Mouse (Mus musculus) limb, embryonic 15.5 days (tissue): Measurements from ENCODE around the gene Cbx1. TPM values are rescaled to one million over a fixed set of nuclear protein-coding genes. Genes with fewer than 3 reads are reported as not detected.
"Not testable (repeated sequence)": the region's sequence is repeated elsewhere in the genome, so short reads cannot be mapped to it uniquely, and the experiment has no call there.

Source experiments
- ATAC-seq: fragments of 200-750 bp; cut with Nextera tagmentation; 2 replicates; pipeline ENCODE4 v1.8.0; 2017; ENCODE audit warnings: low read depth, moderate TSS enrichment; ENCODE audit not compliant: insufficient number of reproducible peaks, low FRiP score, low TSS enrichment
- H3K27ac ChIP-seq: fragments of 300-500 bp; sonication (generic); 2 replicates; pipeline ENCODE4 v1.5.1; 2015; ENCODE audit warnings: moderate library complexity, mild to moderate bottlenecking, inconsistent platforms
- H3K27me3 ChIP-seq: fragments of 300-500 bp; sonication (generic); 2 replicates; pipeline ENCODE4 v1.6.1; 2015; ENCODE audit warnings: inconsistent platforms
- H3K36me3 ChIP-seq: fragments of 300-500 bp; sonication (generic); 2 replicates; pipeline ENCODE4 v1.6.1; 2015; ENCODE audit warnings: inconsistent platforms
- H3K4me1 ChIP-seq: fragments of 300-500 bp; sonication (generic); 2 replicates; pipeline ENCODE4 v1.6.1; 2015; ENCODE audit warnings: inconsistent platforms
- H3K4me2 ChIP-seq: fragments of 300-500 bp; sonication (generic); 2 replicates; pipeline ENCODE4 v1.6.1; 2015; ENCODE audit warnings: mild to moderate bottlenecking, inconsistent platforms
- H3K4me3 ChIP-seq: fragments of 300-500 bp; sonication (generic); 2 replicates; pipeline ENCODE4 v1.5.1; 2015; ENCODE audit warnings: mild to moderate bottlenecking, inconsistent platforms
- H3K9ac ChIP-seq: fragments of 300-500 bp; sonication (generic); 2 replicates; pipeline ENCODE4 v1.6.1; 2015; ENCODE audit warnings: inconsistent platforms
- H3K9me3 ChIP-seq: fragments of 300-500 bp; sonication (generic); 2 replicates; pipeline ENCODE4 v1.6.1; 2016; ENCODE audit warnings: inconsistent platforms
- WGBS: fragments of 180-500 bp; shearing (Covaris S2); methylation state at CpG from one replicate; pipeline ENCODE4 v1.1.7; 2015; 5-methylcytosine and 5-hydroxymethylcytosine counted together
- microRNA counts: library from miRNA; unstranded; fragments of <30 nt; microRNA quantifications from one replicate; lab custom pipeline; 2016
- microRNA-seq: library from miRNA; unstranded; fragments of <30 nt; microRNA quantifications from one replicate; pipeline ENCODE4, GENCODE M21; 2016
- polyA plus RNA-seq: library from polyadenylated mRNA; unstranded; fragments of >200 nt; fragmentation: Nextera tagmentation; extraction: Ambion mirVana; gene quantifications from 2 replicates; pipeline ENCODE4 v1.2.1, GENCODE M21; 2015

Gene Cbx1
- polyA plus RNA-seq, 1 experiment from 2014 or later = 101 TPM

GRCm38 (mm10) chr11:96847240-96847639, 58.3 kb downstream of the Cbx1 start:
- no peak overlapping the region for H3K9ac ChIP-seq
- no peak overlapping the region for H3K4me3 ChIP-seq
- peaks cover 11% of the 10 kb centered on the region for H3K4me1 ChIP-seq
- no peak overlapping the region for H3K27ac ChIP-seq
- 28% methylated on average over 3 of the region's 3 CpGs for WGBS
- ATAC-seq = 0 out of 2 replicates have a peak, but pooled peaks have one; percentile 38
- H3K36me3 ChIP-seq = no peaks in the 10 kb centered on the region
- no peaks in the 10 kb centered on the region for H3K27me3 ChIP-seq
- H3K9me3 ChIP-seq = no peaks in the 10 kb centered on the region
- no peak overlapping the region for H3K4me2 ChIP-seq

- Histone ChIP-seq H3K4me1 (peaks cover 11% of the 10 kb centered on the region), H3K27ac (no peak overlapping the region), H3K36me3 (peaks cover 8% of the 10 kb centered on the region), H3K4me3 (no peak overlapping the region), H3K27me3 (no peaks in the 10 kb centered on the region), H3K9me3 (no peaks in the 10 kb centered on the region), H3K9ac (no peak overlapping the region), H3K4me2 (no peak overlapping the region)
- WGBS = 72% methylated on average over 9 of the region's 9 CpGs
- ATAC-seq = no peak
These were observed 59.8 kb downstream of the Cbx1 start for GRCm38 (mm10) chr11:96848694-96849093.

GRCm38 (mm10) chr11:96849145-96849544, 60.2 kb downstream of the Cbx1 start:
- Histone ChIP-seq H3K4me1 (peaks cover 11% of the 10 kb centered on the region), H3K27ac (peak overlapping the region; percentile 80), H3K4me2 (peak overlapping the region; percentile 65), H3K36me3 (peaks cover 12% of the 10 kb centered on the region), H3K4me3 (peak overlapping the region; percentile 55)
- H3K9ac ChIP-seq, H3K27me3 ChIP-seq, H3K9me3 ChIP-seq, ATAC-seq: not testable (repeated sequence)
- WGBS = 72% methylated on average over 5 of the region's 5 CpGs

GRCm38 (mm10) chr11:96849681-96850467, 60.9 kb downstream of the Cbx1 start, which contains the start of gene Copz2:
Gene Copz2, plus strand, starts transcription at chr11:96849870.
- ATAC-seq = peak; percentile 81
- H3K9me3 ChIP-seq = no peaks in the 10 kb centered on the region
- no peaks in the 10 kb centered on the region for H3K27me3 ChIP-seq
- H3K9ac ChIP-seq = peak within 1 kb of the TSS; percentile 69
- H3K36me3 ChIP-seq = peaks cover 17% of the 10 kb centered on the region
- H3K27ac ChIP-seq = peak within 1 kb of the TSS; percentile 80
- peak within 1 kb of the TSS; percentile 65 for H3K4me2 ChIP-seq
- H3K4me1 ChIP-seq = peaks cover 11% of the 10 kb centered on the region
- H3K4me3 ChIP-seq = peak within 1 kb of the TSS; percentile 55
- under 1% methylated on average over 59 of the region's 60 CpGs for WGBS

GRCm38 (mm10) chr11:96857446-96857845, 68.5 kb downstream of the Cbx1 start:
- Histone ChIP-seq H3K4me2 (no peak overlapping the region), H3K27me3 (0 out of 2 replicates have a peak, but pooled peaks cover 1% of the 10 kb centered on the region), H3K27ac (no peak overlapping the region), H3K4me3 (no peak overlapping the region), H3K4me1 (peaks cover 22% of the 10 kb centered on the region), H3K36me3 (peaks cover 48% of the 10 kb centered on the region), H3K9ac (no peak overlapping the region), H3K9me3 (no peaks in the 10 kb centered on the region)
- no peak for ATAC-seq
- 74% methylated on average over 5 of the region's 5 CpGs for WGBS

MicroRNA genes within 50 kb of the gene (microRNA counts, 519-probe panel; counts per million panel counts)
- 4,009 counts per million, percentile 92 among the panel's probes with 10 or more counts for microRNA mmu-miR-152 (lab: Ali Mortazavi, UCI)

Small RNA genes lying within 50 kb of the gene (microRNA-seq; reads per million reads assigned to microRNA genes)
- gene Mir152 = 226 reads per million, percentile 59 among the genes with 10 or more reads in this experiment

Other genes with a start within 250 kb of the Cbx1 start
- 20.9 and 22.1 TPM in 2 replicates for gene Snx11, start 11.6 kb upstream of the Cbx1 start, polyA plus RNA-seq
- gene Nfe2l1, start 40.8 kb downstream of the Cbx1 start, polyA plus RNA-seq = 75.6 and 81.1 TPM in 2 replicates
- 203 and 213 TPM in 2 replicates for gene Copz2, start 60.7 kb downstream of the Cbx1 start, polyA plus RNA-seq
- 76.2 and 87.4 TPM in 2 replicates for gene Cdk5rap3, start 127.4 kb downstream of the Cbx1 start, polyA plus RNA-seq
- gene Prr15l, start 139.0 kb downstream of the Cbx1 start, polyA plus RNA-seq = 3.4 and 3.6 TPM in 2 replicates
- 33.6 and 37.6 TPM in 2 replicates for gene Pnpo, start 154.9 kb downstream of the Cbx1 start, polyA plus RNA-seq
- gene Sp2, start 193.8 kb downstream of the Cbx1 start, polyA plus RNA-seq = 15.1 and 16.8 TPM in 2 replicates
- 27.1 and 30.4 TPM in 2 replicates for gene Sp6, start 224.3 kb downstream of the Cbx1 start, polyA plus RNA-seq
- gene Scrn2, start 240.8 kb downstream of the Cbx1 start, polyA plus RNA-seq = 22.7 and 23.8 TPM in 2 replicates